Mouse (Mus musculus) MN1 (cell line): ENCODE data around the gene Pla2g2d.
"Not testable (repeated sequence)": the region's sequence is repeated elsewhere in the genome, so short reads cannot be mapped to it uniquely, and the experiment has no call there.

Experiments used
- DNase-seq: peaks from one replicate; pipeline ENCODE4 v3.0.0-alpha.2; 2016; ENCODE audit warnings: low spot score

Gene Pla2g2d

DNA sequence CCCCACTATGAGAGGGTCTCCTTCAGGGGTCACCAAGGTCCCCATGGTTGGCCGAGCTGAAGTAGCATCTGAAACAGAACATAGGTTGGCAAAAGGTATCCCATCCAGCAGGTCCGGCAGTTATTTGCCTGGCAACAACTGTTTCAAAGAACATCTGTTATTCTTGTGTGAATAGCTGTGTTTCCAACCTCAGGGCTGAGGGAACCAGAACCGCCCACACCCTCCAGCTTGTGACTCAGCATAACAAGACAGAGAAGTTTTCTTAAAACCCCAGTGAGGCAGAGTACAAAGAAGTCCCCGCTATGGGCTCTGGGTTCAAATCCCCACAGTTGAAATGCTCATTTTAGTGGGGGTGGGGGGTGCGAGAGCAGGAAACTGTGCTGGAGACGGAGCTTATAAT, 6.6 kb downstream of the Pla2g2d start:
- no peak for DNase-seq

DNA sequence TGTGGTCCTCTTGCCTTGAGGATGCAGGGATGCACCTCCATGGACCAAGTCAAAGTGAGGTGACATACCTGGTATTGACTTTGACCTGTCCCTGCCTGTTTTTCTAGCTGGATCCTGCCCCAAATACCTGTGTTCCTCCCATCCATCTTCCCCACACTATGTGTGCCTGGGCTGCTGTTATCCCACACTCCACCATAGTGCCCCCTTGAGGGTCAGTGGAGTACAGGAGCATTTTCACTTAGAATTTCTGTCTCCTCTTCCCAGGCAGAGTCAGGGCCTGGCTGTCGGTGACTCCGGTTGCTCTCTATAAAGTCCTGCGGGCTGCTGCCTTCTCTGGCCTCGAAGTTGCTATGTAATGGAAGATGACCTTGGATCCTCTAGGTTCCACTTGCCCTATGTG, 10.2 kb downstream of the Pla2g2d start:
- DNase-seq: no peak

DNA sequence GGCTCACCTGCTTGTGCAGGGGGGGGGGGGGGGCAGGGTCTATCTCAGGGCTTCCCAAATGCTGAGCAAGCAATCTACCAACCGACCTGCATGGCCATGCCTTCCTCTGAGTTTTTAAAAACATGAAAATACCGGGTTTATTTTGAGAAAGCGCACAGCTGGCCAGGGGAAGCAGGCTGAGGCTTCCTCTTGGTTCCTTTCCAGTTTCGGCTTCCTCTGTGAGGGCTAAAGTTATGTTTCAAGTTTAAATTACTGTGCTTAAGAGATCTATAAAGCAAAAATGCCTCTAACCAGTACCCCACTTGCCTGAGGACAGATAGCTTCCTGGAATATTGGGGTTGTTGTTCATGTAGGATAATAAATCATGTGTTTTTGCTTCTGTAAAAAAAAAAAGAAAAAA, 10.6 kb downstream of the Pla2g2d start:
- no peak for DNase-seq

DNA sequence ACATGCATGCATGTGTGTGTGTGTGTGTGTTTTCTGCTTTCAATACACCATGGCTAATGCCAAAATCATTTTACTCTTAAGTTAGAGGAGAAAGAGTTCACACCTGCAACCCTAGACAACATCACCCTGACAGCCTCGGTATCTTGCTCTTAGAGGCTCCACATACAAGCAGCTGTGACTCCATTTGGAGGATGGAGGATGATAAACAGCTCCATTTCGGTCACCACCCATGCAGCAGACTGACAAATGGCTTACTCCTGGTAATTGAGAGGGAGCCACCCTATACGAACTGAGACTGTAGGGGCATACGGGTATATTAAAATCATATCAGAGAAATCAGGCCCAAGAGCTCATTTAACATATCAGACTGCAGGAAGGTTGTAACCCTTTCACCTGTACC, 12.8 kb downstream of the Pla2g2d start:
- no peak for DNase-seq

DNA sequence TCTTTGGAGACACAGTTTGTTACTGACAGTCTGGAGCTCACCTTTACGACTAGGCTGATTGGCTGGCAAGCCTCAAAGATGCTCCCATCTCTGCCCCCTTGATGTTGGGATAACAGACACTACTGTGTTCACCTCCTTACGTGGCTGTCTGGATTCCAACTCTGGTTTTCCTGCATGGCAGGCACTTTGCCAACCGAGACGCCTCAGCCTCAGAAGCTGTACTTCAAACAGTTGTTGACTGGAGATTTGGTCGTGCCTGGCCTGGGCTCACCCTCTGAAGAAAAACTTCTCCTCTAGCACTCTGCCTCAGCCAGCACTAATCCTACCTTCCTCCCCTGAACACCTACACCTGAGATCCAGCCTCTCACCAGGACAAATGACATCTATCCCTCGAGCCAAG, 15.9 kb downstream of the Pla2g2d start:
- DNase-seq: no peak

DNA sequence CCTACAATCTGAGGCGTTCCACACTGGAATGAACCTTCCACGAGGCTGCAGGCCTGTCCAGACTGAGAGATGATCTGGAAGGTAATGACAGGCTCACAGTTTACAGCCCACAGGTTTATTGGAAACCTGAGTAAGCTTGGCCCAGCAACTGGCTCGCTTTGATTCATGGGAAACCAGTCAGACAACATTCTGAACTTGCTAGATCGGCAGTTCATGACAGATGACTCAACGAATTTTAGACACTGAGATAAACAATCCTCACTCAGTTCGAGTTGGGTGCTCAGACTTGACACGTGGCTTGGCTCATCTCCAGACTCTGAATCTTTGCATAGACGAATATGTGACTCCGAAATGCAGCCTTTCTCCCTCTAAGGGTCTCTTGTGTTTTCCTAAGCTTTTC, 17.1 kb downstream of the Pla2g2d start:
- DNase-seq: peak; percentile 27

DNA sequence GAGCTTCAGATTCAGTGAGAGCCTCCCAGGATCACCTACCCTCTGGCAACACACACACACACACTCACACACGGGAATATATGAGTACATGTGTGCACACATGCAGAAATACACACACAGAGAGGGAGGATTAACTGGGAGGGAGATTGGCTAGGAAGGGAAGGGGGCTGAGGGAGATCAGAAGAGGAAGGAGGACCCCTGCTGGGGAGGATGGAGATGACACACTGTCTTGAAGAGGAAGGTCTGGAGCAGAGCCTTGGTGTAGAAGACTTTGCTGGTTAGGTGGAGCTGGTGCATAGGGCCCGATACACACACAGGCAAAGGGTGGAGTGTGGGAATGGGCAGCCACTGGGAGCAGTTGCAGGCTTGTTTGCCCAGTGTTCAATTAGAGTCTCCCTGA, 17.7 kb downstream of the Pla2g2d start:
- DNase-seq: peak; percentile 52

DNA sequence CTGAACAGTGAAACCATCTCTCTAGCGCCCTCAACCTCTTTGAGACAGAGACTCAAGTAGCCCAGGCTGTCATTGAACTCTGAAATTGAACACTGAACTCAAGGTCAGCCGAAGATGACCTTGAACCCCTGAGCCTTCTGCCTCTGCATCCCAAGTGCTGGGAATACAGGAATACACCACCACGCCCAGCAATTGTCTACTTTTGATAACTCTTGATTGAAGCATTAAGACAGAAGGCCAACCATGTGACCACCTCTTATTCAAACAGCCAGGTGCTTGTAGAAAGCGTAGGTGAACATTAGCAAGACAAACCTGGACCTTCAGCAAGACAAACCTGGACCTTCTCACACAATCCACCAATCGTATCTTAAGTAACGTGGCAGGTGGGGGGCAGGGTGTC, 18.8 kb downstream of the Pla2g2d start:
- DNase-seq: no peak

DNA sequence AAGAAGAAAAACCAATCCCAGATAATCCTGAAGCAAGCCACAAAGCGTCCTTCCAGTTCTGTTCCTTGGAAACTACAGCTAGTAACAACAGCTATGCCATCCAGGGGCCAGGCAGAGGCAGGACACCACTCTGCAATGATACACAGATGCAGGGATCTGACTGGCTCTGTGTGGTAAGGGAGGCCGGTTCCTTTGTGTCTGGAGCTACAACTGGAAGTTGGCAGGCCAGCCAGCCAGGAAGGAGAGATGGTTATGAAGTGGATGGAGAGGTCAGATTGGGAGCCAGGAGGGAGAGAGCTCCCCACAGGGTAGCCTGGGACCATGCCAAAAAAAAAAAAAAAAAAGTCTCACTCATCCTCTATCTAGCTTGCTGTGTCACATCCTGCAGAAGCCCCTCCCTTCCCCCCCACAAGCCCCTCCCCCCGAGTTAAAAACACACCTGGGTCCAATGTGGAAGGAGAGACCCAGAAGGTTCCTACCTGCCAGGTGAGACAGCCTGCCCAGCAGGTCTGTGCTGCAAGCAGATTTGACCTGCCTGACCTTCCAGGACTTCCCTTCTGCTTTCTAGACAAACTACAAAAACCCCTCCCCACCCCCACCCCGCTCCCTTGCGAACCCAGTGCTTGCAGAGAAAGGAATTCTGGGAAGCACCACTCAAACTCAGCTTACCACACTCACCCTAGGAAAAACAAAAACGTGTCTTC, 21.1 kb downstream of the Pla2g2d start:
- peak; percentile 30 for DNase-seq

DNA sequence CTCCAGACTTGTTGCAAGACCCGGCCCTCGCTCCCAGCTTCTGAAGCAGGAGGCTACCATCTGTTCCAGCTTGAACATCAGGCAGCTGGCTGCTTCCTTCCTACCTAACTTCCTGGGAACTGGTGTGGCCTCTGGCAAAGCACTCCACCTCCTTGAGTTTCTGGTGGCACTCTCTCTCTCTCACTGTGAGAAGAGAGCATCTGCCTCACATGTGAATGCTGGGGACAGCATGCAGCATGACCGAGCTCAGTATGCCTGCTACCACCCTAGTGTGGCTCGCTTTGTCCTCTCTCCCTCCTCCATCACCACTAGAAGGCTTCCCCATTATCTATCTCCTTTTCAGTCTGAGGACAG, 21.7 kb downstream of the Pla2g2d start:
- no peak for DNase-seq

DNA sequence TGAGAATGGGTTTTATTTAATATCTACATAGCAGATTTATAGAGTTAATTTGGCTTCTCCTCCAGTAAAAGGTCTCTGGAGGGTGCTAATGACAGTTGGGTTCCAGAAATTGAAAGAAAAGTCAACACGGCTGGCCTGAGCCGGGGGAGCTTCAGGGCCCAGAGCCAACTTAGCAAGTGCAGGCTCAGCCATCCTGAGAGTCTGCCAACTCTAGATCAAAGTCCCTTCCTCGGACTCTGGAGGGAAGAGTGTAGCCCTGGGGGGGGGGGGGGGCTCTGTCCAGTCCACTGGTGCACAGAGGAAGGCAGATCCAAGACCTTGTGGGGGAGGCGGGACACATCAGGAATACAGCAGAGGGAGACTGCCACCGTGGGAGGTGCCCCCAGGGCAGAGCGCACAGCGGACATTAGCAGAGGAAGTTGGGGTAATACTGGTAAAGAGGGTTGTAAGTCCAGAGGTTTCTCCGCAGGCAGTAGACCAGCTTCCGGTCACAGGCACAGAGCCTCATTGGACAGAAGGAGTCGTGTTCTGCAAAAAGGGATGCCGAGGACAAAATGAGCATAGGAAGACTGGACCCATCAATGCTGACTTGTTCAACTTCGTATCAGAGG, 24.7 kb downstream of the Pla2g2d start:
- DNase-seq: peak; percentile 71

DNA sequence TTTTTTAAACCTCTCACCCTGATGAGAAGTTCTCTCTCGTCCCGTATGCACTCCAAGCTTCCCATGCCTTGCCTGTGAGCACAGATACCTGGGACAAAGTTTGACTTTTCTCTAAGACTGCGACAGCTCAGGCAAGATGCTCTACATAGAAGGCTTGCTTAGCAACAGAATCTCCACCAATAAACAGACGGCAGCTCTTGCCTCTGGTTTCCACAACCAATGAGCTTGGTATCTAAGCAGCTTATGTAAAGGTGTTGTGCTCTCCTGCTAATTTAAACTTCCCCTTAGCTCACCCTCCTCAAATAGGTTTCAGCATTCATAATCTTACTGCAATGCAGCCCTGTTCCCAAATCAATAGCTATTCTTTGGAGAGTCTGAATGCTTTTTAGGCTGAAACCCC, 26.1 kb downstream of the Pla2g2d start:
- no peak for DNase-seq

DNA sequence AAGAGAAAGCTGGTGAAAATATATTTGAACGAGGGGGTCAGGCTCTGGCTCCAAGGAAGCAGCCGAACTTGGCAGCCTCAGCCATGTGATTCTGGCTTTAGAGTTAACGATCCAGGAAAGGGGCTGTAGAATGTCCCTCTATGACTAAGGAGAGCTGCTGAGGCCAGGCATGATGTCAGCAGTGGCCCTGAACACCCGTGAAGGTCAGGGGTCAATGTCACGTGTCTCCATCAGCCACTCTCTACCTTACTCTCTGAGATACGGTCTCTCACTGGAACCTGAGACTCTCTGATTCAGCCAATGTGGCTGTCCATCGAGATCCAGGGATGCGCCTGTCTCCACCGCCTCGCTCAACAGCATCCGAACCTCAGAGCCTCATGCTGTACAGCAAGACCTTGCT, 27.4 kb downstream of the Pla2g2d start:
- DNase-seq: no peak

DNA sequence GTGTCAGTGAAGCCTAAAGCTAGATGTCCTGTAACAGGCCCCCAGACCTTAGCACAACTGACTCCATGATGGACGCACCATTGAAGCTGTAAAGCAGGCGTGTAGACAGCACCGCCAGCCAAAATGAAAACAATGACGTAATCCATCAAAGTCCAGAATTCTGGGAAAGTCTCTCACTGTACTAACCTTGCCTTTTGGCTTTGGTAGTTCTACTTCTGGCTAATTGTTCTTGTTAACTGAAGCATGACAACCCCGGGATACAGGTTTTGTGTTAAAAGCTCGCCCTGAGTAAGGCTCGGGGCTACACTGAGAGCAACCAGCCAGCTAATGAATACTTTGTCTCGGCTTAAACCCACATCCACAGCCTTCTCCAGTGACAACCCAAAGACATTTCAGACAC, 29.7 kb downstream of the Pla2g2d start:
- no peak for DNase-seq

DNA sequence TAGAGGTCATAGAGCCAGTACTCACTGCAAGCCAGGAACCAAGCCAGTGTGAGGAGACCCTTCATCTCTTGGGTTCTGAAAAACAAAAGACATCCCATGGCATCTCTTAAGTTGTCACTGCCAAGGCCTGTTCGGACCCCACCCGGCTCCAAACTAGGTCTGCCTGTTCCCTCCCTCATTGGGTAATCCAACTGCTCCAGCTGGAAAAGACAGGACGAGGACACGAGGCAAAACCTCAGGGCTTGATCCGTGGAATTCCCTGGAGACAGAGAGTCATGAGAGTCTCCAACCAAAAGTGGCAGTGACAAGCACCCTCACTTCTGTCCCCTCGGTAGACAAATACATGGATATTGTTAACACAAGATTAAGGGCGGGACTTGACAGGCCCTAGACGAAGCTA, 30.6 kb downstream of the Pla2g2d start:
- no peak for DNase-seq

DNA sequence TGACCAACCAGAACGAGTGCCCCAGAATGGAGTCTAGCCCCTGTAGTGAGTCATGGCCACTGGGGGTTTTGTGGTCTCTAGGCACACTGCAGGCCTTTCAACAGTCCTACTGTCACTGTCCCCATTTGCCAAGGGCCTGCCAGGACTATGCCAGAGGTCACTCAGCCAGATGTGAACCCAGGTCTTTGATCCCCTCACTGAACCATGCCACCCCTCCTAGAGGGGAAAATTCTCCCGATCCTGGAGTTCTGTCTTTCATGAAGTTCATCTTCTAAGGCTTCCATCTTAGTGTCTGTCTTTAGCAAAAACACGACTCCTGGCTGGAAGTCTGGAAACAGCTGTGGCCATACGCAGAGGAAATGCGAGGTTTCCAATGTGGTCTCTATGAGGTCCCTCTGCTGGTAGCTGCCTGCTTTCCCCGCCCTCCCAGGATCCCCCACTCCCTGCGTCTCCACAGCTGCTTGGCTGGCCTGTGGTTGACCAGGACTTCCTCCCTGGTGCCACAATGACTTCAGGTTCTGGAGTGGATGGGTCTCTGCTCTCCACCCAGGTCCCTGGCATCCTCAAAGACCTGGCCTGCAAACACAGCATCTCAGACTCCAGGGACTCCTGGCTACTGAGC, 31.5 kb downstream of the Pla2g2d start:
- DNase-seq: no peak

DNA sequence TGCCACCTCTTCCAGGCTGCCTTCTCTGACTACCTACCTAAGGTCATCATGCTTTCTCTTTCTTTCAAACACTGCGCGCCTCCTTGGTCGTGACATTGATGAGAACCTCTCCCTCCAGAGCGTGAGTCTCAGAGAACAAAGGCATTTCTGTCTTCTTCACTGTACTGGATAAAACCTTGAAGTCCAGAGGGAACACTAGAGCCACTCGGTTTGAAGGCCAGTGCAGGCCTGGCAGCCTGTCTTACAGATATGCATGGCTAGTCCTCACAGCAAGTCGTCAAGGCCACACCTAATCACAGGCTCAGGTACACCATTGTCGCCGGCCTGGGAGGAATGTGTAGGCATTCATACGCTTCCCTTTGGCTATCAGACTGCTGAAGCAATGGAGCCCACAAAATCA, 40.6 kb downstream of the Pla2g2d start:
- DNase-seq: no peak

DNA sequence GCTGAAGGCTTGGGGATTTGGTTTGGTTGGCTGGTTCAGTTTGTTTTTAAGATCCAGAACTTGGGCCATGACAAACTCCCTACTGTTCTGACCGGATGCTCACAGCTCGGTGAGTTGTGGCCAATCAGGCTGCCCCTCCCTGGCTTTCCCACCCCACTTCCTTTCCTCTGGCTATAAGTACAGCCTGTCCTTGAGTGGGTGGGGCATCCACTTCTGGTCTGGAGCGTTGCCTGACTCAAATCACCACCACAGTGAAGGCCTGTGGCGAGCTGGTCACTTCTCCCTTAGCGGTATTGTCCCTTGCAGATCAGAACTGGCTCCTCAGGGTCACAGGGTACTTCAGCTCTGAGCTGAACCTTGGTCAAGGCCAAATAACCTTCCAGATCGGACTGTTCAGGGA, 42.2 kb downstream of the Pla2g2d start:
- no peak for DNase-seq

DNA sequence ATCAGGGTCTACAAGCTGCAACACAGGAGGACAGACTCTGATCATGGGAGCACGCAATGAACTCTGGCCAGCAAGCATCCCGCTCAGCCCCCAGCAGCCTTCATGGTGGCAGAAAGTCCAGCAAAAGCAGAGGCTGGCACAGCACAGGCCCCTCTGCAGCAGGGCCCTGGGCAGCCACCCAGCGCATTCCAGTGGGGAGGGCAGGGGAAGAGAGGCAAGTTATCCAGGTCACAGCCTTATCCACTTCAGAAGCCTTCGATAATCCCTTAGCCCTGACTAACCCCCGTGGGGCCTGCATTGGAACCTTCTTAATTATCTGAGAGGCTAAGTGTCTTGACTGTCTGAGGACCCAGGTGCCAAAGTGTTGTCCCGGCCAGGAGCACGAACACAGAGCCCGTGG, 43.6 kb downstream of the Pla2g2d start:
- peak; percentile 49 for DNase-seq

DNA sequence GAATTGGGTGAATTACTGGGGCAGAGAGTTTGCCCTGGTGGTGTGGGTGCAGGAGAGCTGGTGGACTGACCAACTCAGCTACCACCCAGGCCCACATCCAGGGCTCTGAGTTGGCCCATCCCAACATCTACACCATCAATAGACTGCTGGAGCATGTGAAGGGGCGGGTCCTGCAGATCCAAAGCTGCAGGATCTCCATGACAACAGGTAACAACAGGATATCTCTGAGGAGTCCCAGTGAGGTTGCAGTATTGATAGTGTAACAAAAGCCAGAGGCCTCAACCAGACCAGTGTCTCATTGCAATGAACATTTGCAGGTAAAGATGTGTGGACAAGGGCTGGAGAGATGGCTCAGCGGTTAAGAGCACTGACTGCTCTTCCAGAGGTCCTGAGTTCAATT, 45.5 kb downstream of the Pla2g2d start:
- DNase-seq: peak; percentile 29

DNA sequence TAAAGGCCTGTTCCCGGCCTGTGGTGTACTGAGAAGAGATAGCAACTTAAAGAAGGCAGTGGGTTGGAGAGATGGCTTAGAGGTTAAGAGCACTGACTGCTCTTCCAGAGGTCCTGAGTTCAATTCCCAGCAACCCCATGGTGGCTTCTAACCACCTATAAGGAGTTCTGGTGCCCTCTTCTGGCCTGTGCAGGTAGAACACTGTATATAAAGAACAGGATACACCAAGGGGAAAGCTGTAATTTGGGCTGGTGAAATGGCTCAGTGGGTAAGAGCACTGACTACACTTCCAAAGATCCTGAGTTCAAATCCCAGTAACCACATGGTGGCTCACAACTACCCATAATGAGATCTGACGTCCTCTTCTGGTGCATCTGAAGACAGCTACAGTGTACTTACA, 48.6 kb downstream of the Pla2g2d start:
- not testable (repeated sequence) for DNase-seq

DNA sequence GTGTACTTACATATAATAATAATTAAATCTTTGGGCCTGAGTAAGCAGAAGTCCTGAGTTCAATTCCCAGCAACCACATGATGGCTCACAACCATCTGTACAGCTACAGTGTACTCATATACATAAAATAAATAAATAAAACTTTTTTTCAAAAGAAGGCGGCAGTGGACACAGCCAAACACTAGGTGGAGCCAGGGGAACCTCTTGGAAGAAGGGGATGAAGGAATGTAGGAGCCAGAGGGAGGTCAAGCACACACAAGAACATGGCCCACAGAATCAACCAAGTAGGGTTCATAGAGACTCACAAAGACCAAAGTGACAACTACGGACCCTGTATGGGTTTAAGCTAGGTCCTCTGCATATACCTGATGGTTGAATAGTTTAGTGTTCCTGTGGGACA, 49.1 kb downstream of the Pla2g2d start:
- DNase-seq: peak; percentile 36

DNA sequence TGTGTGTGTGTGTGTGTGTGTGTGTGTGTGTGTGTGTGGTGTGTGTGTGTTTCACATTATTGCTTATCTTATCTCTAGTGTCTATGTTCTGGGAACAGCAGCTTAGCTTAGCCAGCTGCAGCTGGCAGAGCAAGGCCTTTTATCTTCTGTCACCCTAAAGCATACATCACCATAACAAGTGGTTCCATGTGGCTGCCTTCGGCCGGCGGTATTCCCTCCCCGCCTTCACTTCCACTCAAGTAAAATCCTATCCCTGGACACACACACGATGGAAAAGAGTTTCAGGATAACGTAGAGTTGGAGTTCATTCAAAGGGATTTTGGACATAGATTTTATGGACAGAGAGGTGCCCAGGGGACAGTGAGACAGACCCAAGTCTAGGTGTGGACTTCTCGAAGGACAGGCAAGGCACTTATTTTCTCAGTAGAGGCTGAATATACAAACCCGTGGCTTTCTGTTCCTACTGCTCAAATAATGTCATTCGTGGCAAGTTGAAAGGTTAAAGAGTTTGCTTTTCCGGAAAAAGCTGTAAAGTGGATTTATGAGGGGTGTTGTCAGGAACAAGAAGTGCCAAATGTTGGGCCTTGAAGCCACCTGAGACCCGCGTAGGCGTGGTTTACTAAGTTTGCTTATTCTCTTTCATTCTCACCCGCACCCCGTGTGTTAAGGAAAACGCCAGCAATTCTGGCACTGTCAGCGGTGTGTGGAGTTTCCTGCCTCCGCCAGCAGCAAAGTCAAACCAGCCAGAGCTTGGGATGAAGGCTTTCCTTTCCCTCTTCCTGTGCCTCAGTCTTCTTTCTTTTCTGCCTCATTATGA, 50.4 kb downstream of the Pla2g2d start:
- peak; percentile 49 for DNase-seq
